Mouse (Mus musculus): ENCODE measurements around the gene Gm498.

DNA sequence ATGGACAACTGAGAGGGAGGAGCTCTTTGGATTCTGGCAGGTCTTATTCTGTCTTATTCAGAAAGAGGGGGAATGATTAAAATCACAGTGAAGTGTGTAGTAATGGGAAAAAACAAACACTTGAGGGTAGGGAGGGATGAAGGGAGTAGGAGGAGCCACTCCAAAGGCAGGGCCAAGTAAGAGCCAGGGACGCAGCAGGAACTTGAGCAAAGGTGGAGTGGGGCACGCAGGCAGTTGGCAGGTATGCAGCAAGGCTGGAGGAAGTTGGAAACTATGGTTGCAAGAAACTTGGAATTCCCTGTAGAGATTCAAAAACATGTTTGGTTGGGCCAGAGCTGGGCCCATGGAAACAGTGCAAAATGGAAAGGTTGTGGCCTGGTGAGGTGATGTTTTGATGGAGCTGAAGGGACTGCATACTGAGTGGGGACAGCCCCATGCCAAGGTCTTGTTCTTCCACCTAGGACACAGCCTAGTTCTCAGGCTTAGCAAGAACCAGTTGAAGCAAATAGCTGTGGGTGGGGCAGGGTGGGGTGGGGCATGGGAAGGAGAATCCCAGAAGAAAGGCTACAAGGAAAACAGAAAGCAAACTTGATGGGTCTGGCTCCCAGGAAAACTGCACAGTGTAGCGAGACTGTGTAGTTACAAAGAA lies 52.5 kb downstream of the Gm498 start:
- TF ChIP-seq POLR2A (IDR thresholded peaks at IDR 0.05; ENCODE audit: borderline replicate concordance, extremely low read depth, low read depth, low read length), result no peak
- TF ChIP-seq CTCF (IDR thresholded peaks at IDR 0.05; ENCODE audit: insufficient read depth, low read length), result no peak
